Mouse (Mus musculus): ENCODE measurements at regions not wholly inside any gene's neighbourhood (a gene's known extent, or its start where the extent isn't known, plus 50 kb on each side); places are given as distances from the start of the nearest gene placed in this dataset.

GRCm38 (mm10) chr4:95247977-95248376, 196.0 kb upstream of the Jun start:
- Histone ChIP-seq H3K79me2 (ENCODE audit: control insufficient read depth, insufficient read depth, low read length, poor library complexity) (no peaks in the 10 kb centered on the region), H3K27me3 (ENCODE audit: control insufficient read depth in 1 of 2, insufficient read depth in 2 of 2, low read length in 2 of 2) (no peaks in the 10 kb centered on the region; a peak in 1 of 4 replicates), H3K4me3 (ENCODE audit: control insufficient read depth in 1 of 2, insufficient read depth in 1 of 2, low read depth in 2 of 2, low read length in 2 of 2) (no peak overlapping the region), H3K9me3 (replicated peaks; ENCODE audit: insufficient read depth, low read length) (no peaks in the 10 kb centered on the region), H3K4me1 (ENCODE audit: control insufficient read depth in 1 of 2, insufficient read depth in 2 of 2, low read length in 2 of 2) (no peaks in the 10 kb centered on the region), H3K27ac (ENCODE audit: control insufficient read depth, low read depth, low read length) (no peak overlapping the region), H3K36me3 (ENCODE audit: control insufficient read depth in 1 of 2, insufficient read depth in 2 of 2, low read length in 2 of 2) (no peaks in the 10 kb centered on the region), H3K9ac (ENCODE audit: control insufficient read depth, low read depth, low read length, poor library complexity, severe bottlenecking) (no peak overlapping the region)
- no peak for TF ChIP-seq E2F4 (IDR thresholded peaks at IDR 0.05; ENCODE audit: borderline replicate concordance, low read depth, low read length)
- no peak for TF ChIP-seq ELF1 (IDR thresholded peaks at IDR 0.05; ENCODE audit: low read depth, low read length)
- no peak for TF ChIP-seq NELFE (IDR thresholded peaks at IDR 0.05; ENCODE audit: low read depth, low read length)
- TF ChIP-seq MYB (IDR thresholded peaks at IDR 0.05; ENCODE audit: low read depth, low read length): no peak
- TF ChIP-seq MEF2A (IDR thresholded peaks at IDR 0.05; ENCODE audit: extremely low read depth, insufficient replicate concordance, low read depth, low read length, poor library complexity, severe bottlenecking): no peak
- no peak for DNase-seq (ENCODE audit: low read depth, low spot score)

DNA sequence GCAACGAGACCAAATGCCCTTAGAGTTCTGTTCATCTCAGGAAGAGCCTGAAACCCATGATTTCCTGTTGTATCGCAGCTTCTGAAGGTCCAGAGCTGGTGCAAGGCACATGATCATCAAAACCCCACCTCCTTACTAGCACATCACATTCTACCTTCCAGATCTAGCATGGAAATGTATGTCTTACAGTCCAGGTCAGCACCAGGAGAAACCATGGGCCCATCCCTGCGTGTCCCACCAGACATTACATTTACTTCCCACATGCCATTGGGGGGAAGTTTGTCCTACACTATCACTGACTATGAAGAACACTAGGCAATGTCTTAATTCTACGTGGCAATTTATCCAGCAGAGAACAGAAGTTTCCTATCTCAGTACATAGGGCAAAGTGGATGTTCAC, 197.0 kb upstream of the Jun start:
- no peaks in the 10 kb centered on the region; a peak in 1 of 4 replicates for H3K27me3 ChIP-seq (ENCODE audit: control insufficient read depth in 1 of 2, insufficient read depth in 2 of 2, low read length in 2 of 2)
- no peaks in the 10 kb centered on the region for H3K36me3 ChIP-seq (ENCODE audit: control insufficient read depth in 1 of 2, insufficient read depth in 2 of 2, low read length in 2 of 2)
- no peaks in the 10 kb centered on the region for H3K79me2 ChIP-seq (ENCODE audit: control insufficient read depth, insufficient read depth, low read length, poor library complexity)
- no peak for TF ChIP-seq NELFE (IDR thresholded peaks at IDR 0.05; ENCODE audit: low read depth, low read length)
- no peak for TF ChIP-seq SMC3 (IDR thresholded peaks at IDR 0.05; ENCODE audit: low read depth, low read length)
- H3K4me1 ChIP-seq (ENCODE audit: control insufficient read depth in 1 of 2, insufficient read depth in 2 of 2, low read length in 2 of 2): no peaks in the 10 kb centered on the region
- no peaks in the 10 kb centered on the region for H3K9me3 ChIP-seq (replicated peaks; ENCODE audit: insufficient read depth, low read length)
- H3K9ac ChIP-seq (ENCODE audit: control insufficient read depth, low read depth, low read length, poor library complexity, severe bottlenecking): no peak overlapping the region
- no peak for DNase-seq (ENCODE audit: low read depth, low spot score)
- H3K4me3 ChIP-seq (ENCODE audit: control insufficient read depth in 1 of 2, insufficient read depth in 1 of 2, low read depth in 2 of 2, low read length in 2 of 2): no peak overlapping the region
- H3K27ac ChIP-seq (ENCODE audit: control insufficient read depth, low read depth, low read length): no peak overlapping the region

GRCm38 (mm10) chr4:95250083-95250482, 198.1 kb upstream of the Jun start:
- H3K9me3 ChIP-seq (replicated peaks; ENCODE audit: insufficient read depth, low read length): no peaks in the 10 kb centered on the region
- no peak overlapping the region for H3K4me3 ChIP-seq (ENCODE audit: control insufficient read depth in 1 of 2, insufficient read depth in 1 of 2, low read depth in 2 of 2, low read length in 2 of 2)
- TF ChIP-seq HCFC1 (IDR thresholded peaks at IDR 0.05; ENCODE audit: low read depth, low read length): no peak
- DNase-seq (ENCODE audit: low read depth, low spot score): no peak
- H3K27me3 ChIP-seq (ENCODE audit: control insufficient read depth in 1 of 2, insufficient read depth in 2 of 2, low read length in 2 of 2): no peaks in the 10 kb centered on the region; a peak in 1 of 4 replicates
- no peak overlapping the region for H3K9ac ChIP-seq (ENCODE audit: control insufficient read depth, low read depth, low read length, poor library complexity, severe bottlenecking)
- H3K36me3 ChIP-seq (ENCODE audit: control insufficient read depth in 1 of 2, insufficient read depth in 2 of 2, low read length in 2 of 2): no peaks in the 10 kb centered on the region
- no peak overlapping the region for H3K27ac ChIP-seq (ENCODE audit: control insufficient read depth, low read depth, low read length)
- H3K4me1 ChIP-seq (ENCODE audit: control insufficient read depth in 1 of 2, insufficient read depth in 2 of 2, low read length in 2 of 2): no peaks in the 10 kb centered on the region
- no peaks in the 10 kb centered on the region for H3K79me2 ChIP-seq (ENCODE audit: control insufficient read depth, insufficient read depth, low read length, poor library complexity)

GRCm38 (mm10) chr4:95269766-95270165, 217.7 kb upstream of the Jun start:
- Histone ChIP-seq H3K27me3 (ENCODE audit: control insufficient read depth in 1 of 2, insufficient read depth in 2 of 2, low read length in 2 of 2) (no peaks in the 10 kb centered on the region), H3K79me2 (ENCODE audit: control insufficient read depth, insufficient read depth, low read length, poor library complexity) (no peaks in the 10 kb centered on the region), H3K4me1 (ENCODE audit: control insufficient read depth in 1 of 2, insufficient read depth in 2 of 2, low read length in 2 of 2) (no peaks in the 10 kb centered on the region), H3K9me3 (replicated peaks; ENCODE audit: insufficient read depth, low read length) (no peaks in the 10 kb centered on the region), H3K27ac (ENCODE audit: control insufficient read depth, low read depth, low read length) (no peak overlapping the region), H3K36me3 (ENCODE audit: control insufficient read depth in 1 of 2, insufficient read depth in 2 of 2, low read length in 2 of 2) (no peaks in the 10 kb centered on the region), H3K4me3 (ENCODE audit: control insufficient read depth in 1 of 2, insufficient read depth in 1 of 2, low read depth in 2 of 2, low read length in 2 of 2) (no peak overlapping the region), H3K9ac (ENCODE audit: control insufficient read depth, low read depth, low read length, poor library complexity, severe bottlenecking) (no peak overlapping the region)
- no peak for TF ChIP-seq ELF1 (IDR thresholded peaks at IDR 0.05; ENCODE audit: low read depth, low read length)
- no peak for TF ChIP-seq ZMIZ1 (IDR thresholded peaks at IDR 0.05; ENCODE audit: low read depth, low read length)
- no peak for TF ChIP-seq ZNF384 (IDR thresholded peaks at IDR 0.05; ENCODE audit: low read depth, low read length)
- TF ChIP-seq POLR2AphosphoS5 (IDR thresholded peaks at IDR 0.05; ENCODE audit: borderline replicate concordance, low read depth, low read length): no peak
- TF ChIP-seq ETS1 (IDR thresholded peaks at IDR 0.05; ENCODE audit: low read depth, low read length): no peak
- TF ChIP-seq MEF2A (IDR thresholded peaks at IDR 0.05; ENCODE audit: extremely low read depth, insufficient replicate concordance, low read depth, low read length, poor library complexity, severe bottlenecking): no peak
- TF ChIP-seq SIN3A (IDR thresholded peaks at IDR 0.05; ENCODE audit: low read length): no peak
- no peak for TF ChIP-seq NRF1 (IDR thresholded peaks at IDR 0.05; ENCODE audit: insufficient read depth, low read depth, low read length, poor library complexity, severe bottlenecking)
- TF ChIP-seq TCF12 (IDR thresholded peaks at IDR 0.05; ENCODE audit: low read depth, low read length): no peak
- no peak for TF ChIP-seq MYC (IDR thresholded peaks at IDR 0.05; ENCODE audit: low read depth, low read length)
- no peak for TF ChIP-seq KAT2A (conservative IDR thresholded peaks at IDR 0.05; ENCODE audit: low read depth, low read length)
- TF ChIP-seq NELFE (IDR thresholded peaks at IDR 0.05; ENCODE audit: low read depth, low read length): no peak
- TF ChIP-seq TAL1 (IDR thresholded peaks at IDR 0.05; ENCODE audit: low read length): no peak
- no peak for TF ChIP-seq ZC3H11A (IDR thresholded peaks at IDR 0.05; ENCODE audit: low read depth, low read length)
- no peak for TF ChIP-seq MAX (IDR thresholded peaks at IDR 0.05; ENCODE audit: low read length)
- TF ChIP-seq E2F4 (IDR thresholded peaks at IDR 0.05; ENCODE audit: borderline replicate concordance, low read depth, low read length): no peak
- TF ChIP-seq MAFK (IDR thresholded peaks at IDR 0.05; ENCODE audit: borderline replicate concordance, low read depth, low read length): no peak
- DNase-seq (ENCODE audit: low read depth, low spot score): no peak
